Mouse (Mus musculus) hindbrain, embryonic 16.5 days (tissue): ENCODE measurements around the gene Jund. TPM values are rescaled to one million over a fixed set of nuclear protein-coding genes. Genes with fewer than 3 reads are reported as not detected.
A peak's percentile ranks its signal among the peaks of the same experiment; 100 is the strongest.

Experiments used
- ATAC-seq: fragments of 200-750 bp; cut with Nextera tagmentation; 2 replicates; pipeline ENCODE4 v1.8.0; 2017; ENCODE audit warnings: moderate TSS enrichment, moderate library complexity
- H3K27ac ChIP-seq: fragments of 300-500 bp; sonication (generic); 2 replicates; pipeline ENCODE4 v1.5.1; 2014; ENCODE audit warnings: low read depth, mild to moderate bottlenecking, control low read depth, low read length, moderate library complexity
- H3K27me3 ChIP-seq: fragments of 300-500 bp; sonication (generic); replicated peaks from 2 replicates; pipeline ENCODE4 v1.6.1; 2014; ENCODE audit warnings: low read length; ENCODE audit not compliant: control insufficient read depth, insufficient read depth
- H3K36me3 ChIP-seq: fragments of 300-500 bp; sonication (generic); 2 replicates; pipeline ENCODE4 v1.6.1; 2014; ENCODE audit warnings: mild to moderate bottlenecking, low read length, moderate library complexity, mixed read lengths; ENCODE audit not compliant: control insufficient read depth, insufficient read depth
- H3K4me1 ChIP-seq: fragments of 300-500 bp; sonication (generic); 2 replicates; pipeline ENCODE4 v1.6.1; 2014; ENCODE audit warnings: low read depth, low read length; ENCODE audit not compliant: control insufficient read depth, insufficient read depth
- H3K4me2 ChIP-seq: fragments of 300-500 bp; sonication (generic); 2 replicates; pipeline ENCODE4 v1.6.1; 2014; ENCODE audit warnings: mild to moderate bottlenecking, low read length, control low read depth, moderate library complexity
- H3K4me3 ChIP-seq: fragments of 300-500 bp; sonication (generic); 2 replicates; pipeline ENCODE4 v1.5.1; 2014; ENCODE audit warnings: mild to moderate bottlenecking, low read length, control low read depth, moderate library complexity
- H3K9ac ChIP-seq: fragments of 300-500 bp; sonication (generic); 2 replicates; pipeline ENCODE4 v1.6.1; 2014; ENCODE audit warnings: low read depth, mild to moderate bottlenecking, control low read depth, low read length, moderate library complexity
- H3K9me3 ChIP-seq: fragments of 300-500 bp; sonication (generic); 2 replicates; pipeline ENCODE4 v1.6.1; 2014; ENCODE audit warnings: mild to moderate bottlenecking, low read length, moderate library complexity; ENCODE audit not compliant: control insufficient read depth
- WGBS: fragments of 180-500 bp; shearing (Covaris S2); extraction: QIAGEN DNeasy Blood & Tissue Kit; methylation state at CpG from one replicate; pipeline ENCODE4 v1.1.7; 2014; 5-methylcytosine and 5-hydroxymethylcytosine counted together
- polyA plus RNA-seq: library from polyadenylated mRNA; unstranded; fragments of >200 nt; fragmentation: Nextera tagmentation; extraction: Ambion mirVana; gene quantifications from 2 replicates; pipeline ENCODE4 v1.2.1, GENCODE M21; 2015

Gene Jund
- polyA plus RNA-seq, 1 experiment from 2014 or later: 60.0 TPM

- H3K27ac ChIP-seq: no peak overlapping the region
- ATAC-seq: no peak
- no peaks in the 10 kb centered on the region; the same call in 1 of the 2 replicates for H3K36me3 ChIP-seq
- no peaks in the 10 kb centered on the region for H3K27me3 ChIP-seq
- H3K4me2 ChIP-seq: no peak overlapping the region
- 79% methylated on average over 3 of the region's 3 CpGs for WGBS
- H3K9ac ChIP-seq: no peak overlapping the region
- peaks cover 5% of the 10 kb centered on the region for H3K4me1 ChIP-seq
- H3K9me3 ChIP-seq: no peaks in the 10 kb centered on the region
- no peak overlapping the region for H3K4me3 ChIP-seq
Observed at GRCm38 (mm10) chr8:70681410-70681809, 17.3 kb upstream of the Jund start.

GRCm38 (mm10) chr8:70682193-70682592 is 16.6 kb upstream of the Jund start:
- H3K27ac ChIP-seq: no peak overlapping the region
- H3K9me3 ChIP-seq: no peaks in the 10 kb centered on the region
- H3K4me3 ChIP-seq: no peak overlapping the region
- peaks cover 5% of the 10 kb centered on the region for H3K4me1 ChIP-seq
- H3K9ac ChIP-seq: peak overlapping the region; percentile 12; the same call in 1 of the 2 replicates
- H3K27me3 ChIP-seq: no peaks in the 10 kb centered on the region
- no peaks in the 10 kb centered on the region; the same call in 1 of the 2 replicates for H3K36me3 ChIP-seq
- ATAC-seq: no peak
- no peak overlapping the region for H3K4me2 ChIP-seq
- WGBS: 10% methylated on average over 19 of the region's 19 CpGs

- 69% methylated on average over 3 of the region's 3 CpGs for WGBS
- H3K27me3 ChIP-seq: no peaks in the 10 kb centered on the region
- no peak overlapping the region for H3K9ac ChIP-seq
- H3K27ac ChIP-seq: no peak overlapping the region
- no peak overlapping the region for H3K4me2 ChIP-seq
- peaks cover 5% of the 10 kb centered on the region for H3K4me1 ChIP-seq
- H3K4me3 ChIP-seq: no peak overlapping the region
- no peak for ATAC-seq
- no peaks in the 10 kb centered on the region; the same call in 1 of the 2 replicates for H3K36me3 ChIP-seq
- no peaks in the 10 kb centered on the region for H3K9me3 ChIP-seq
Observed at GRCm38 (mm10) chr8:70682692-70683091, 16.1 kb upstream of the Jund start.

GRCm38 (mm10) chr8:70684291-70684690 is 14.5 kb upstream of the Jund start:
- Histone ChIP-seq H3K9ac (peak overlapping the region; percentile 17; the same call in 1 of the 2 replicates), H3K27ac (peak overlapping the region; percentile 17; the same call in 1 of the 2 replicates), H3K4me1 (peaks cover 5% of the 10 kb centered on the region), H3K4me2 (no peak overlapping the region), H3K27me3 (no peaks in the 10 kb centered on the region), H3K4me3 (no peak overlapping the region), H3K9me3 (no peaks in the 10 kb centered on the region), H3K36me3 (no peaks in the 10 kb centered on the region)
- 38% methylated on average over 7 of the region's 7 CpGs for WGBS
- peak; percentile 72 for ATAC-seq

GRCm38 (mm10) chr8:70687576-70687975 is 11.2 kb upstream of the Jund start:
- Histone ChIP-seq H3K9ac (no peak overlapping the region), H3K4me2 (no peak overlapping the region), H3K36me3 (no peaks in the 10 kb centered on the region), H3K27ac (no peak overlapping the region), H3K9me3 (no peaks in the 10 kb centered on the region), H3K4me1 (peaks cover 14% of the 10 kb centered on the region), H3K4me3 (no peak overlapping the region), H3K27me3 (no peaks in the 10 kb centered on the region)
- ATAC-seq: peak; percentile 19; the same call in 1 of the 2 replicates
- 69% methylated on average over 8 of the region's 8 CpGs for WGBS

GRCm38 (mm10) chr8:70688136-70688535 is 10.6 kb upstream of the Jund start:
- Histone ChIP-seq H3K4me1 (peaks cover 14% of the 10 kb centered on the region), H3K4me3 (no peak overlapping the region), H3K4me2 (no peak overlapping the region), H3K36me3 (no peaks in the 10 kb centered on the region), H3K9me3 (no peaks in the 10 kb centered on the region), H3K27me3 (no peaks in the 10 kb centered on the region), H3K27ac (no peak overlapping the region), H3K9ac (no peak overlapping the region)
- WGBS: 98% methylated on average over 3 of the region's 3 CpGs
- no peak for ATAC-seq

GRCm38 (mm10) chr8:70689892-70690390 is 8.8 kb upstream of the Jund start:
- Histone ChIP-seq H3K36me3 (no peaks in the 10 kb centered on the region), H3K9ac (no peak overlapping the region), H3K9me3 (no peaks in the 10 kb centered on the region), H3K4me3 (no peak overlapping the region), H3K27me3 (no peaks in the 10 kb centered on the region), H3K27ac (no peak overlapping the region), H3K4me1 (peaks cover 9% of the 10 kb centered on the region), H3K4me2 (no peak overlapping the region)
- no peak for ATAC-seq
- 68% methylated on average over 5 of the region's 5 CpGs for WGBS

- Histone ChIP-seq H3K27ac (peak overlapping the region; percentile 34; the same call in 1 of the 2 replicates), H3K36me3 (no peaks in the 10 kb centered on the region), H3K4me1 (peaks cover 10% of the 10 kb centered on the region), H3K9ac (peak overlapping the region; percentile 69; the same call in 1 of the 2 replicates), H3K27me3 (no peaks in the 10 kb centered on the region), H3K4me2 (peak overlapping the region; percentile 68), H3K9me3 (no peaks in the 10 kb centered on the region), H3K4me3 (peak overlapping the region; percentile 36)
- no peak for ATAC-seq
- WGBS: 45% methylated on average over 4 of the region's 4 CpGs
Observed at GRCm38 (mm10) chr8:70691230-70691629, 7.5 kb upstream of the Jund start.

GRCm38 (mm10) chr8:70691727-70692231 is 7.0 kb upstream of the Jund start:
- 2% methylated on average over 16 of the region's 20 CpGs for WGBS
- Histone ChIP-seq H3K27me3 (no peaks in the 10 kb centered on the region), H3K4me3 (peak overlapping the region; percentile 36), H3K9ac (peak overlapping the region; percentile 69), H3K36me3 (no peaks in the 10 kb centered on the region), H3K4me1 (peaks cover 15% of the 10 kb centered on the region), H3K4me2 (peak overlapping the region; percentile 68), H3K9me3 (no peaks in the 10 kb centered on the region), H3K27ac (peak overlapping the region; percentile 34; the same call in 1 of the 2 replicates)
- peak; percentile 25 for ATAC-seq
